Mouse (Mus musculus) hindbrain, embryonic 15.5 days (tissue): ENCODE results near the gene Usp10. TPM values are rescaled to one million over a fixed set of nuclear protein-coding genes. Genes with fewer than 3 reads are reported as not detected.

Source experiments
- ATAC-seq: fragments of 200-750 bp; cut with Nextera tagmentation; 2 replicates; pipeline ENCODE4 v1.8.0; 2017; ENCODE audit warnings: low read depth, moderate number of reproducible peaks, moderate TSS enrichment; ENCODE audit not compliant: low FRiP score
- H3K27ac ChIP-seq: fragments of 300-500 bp; sonication (generic); replicated peaks from 2 replicates; pipeline ENCODE4 v1.5.1; 2015; ENCODE audit warnings: mild to moderate bottlenecking, inconsistent platforms
- H3K27me3 ChIP-seq: fragments of 300-500 bp; sonication (generic); 2 replicates; pipeline ENCODE4 v1.6.1; 2015; ENCODE audit warnings: control low read depth, inconsistent platforms
- H3K36me3 ChIP-seq: fragments of 300-500 bp; sonication (generic); 2 replicates; pipeline ENCODE4 v1.6.1; 2015; ENCODE audit warnings: control low read depth, inconsistent platforms
- H3K4me1 ChIP-seq: fragments of 300-500 bp; sonication (generic); replicated peaks from 2 replicates; pipeline ENCODE4 v1.6.1; 2015; ENCODE audit warnings: control low read depth, inconsistent platforms
- H3K4me2 ChIP-seq: fragments of 300-500 bp; sonication (generic); 2 replicates; pipeline ENCODE4 v1.6.1; 2015; ENCODE audit warnings: moderate library complexity, mild to moderate bottlenecking, inconsistent platforms
- H3K4me3 ChIP-seq: fragments of 300-500 bp; sonication (generic); 2 replicates; pipeline ENCODE4 v1.5.1; 2015; ENCODE audit warnings: mild to moderate bottlenecking, inconsistent platforms
- H3K9ac ChIP-seq: fragments of 300-500 bp; sonication (generic); 2 replicates; pipeline ENCODE4 v1.6.1; 2015; ENCODE audit warnings: inconsistent platforms
- H3K9me3 ChIP-seq: fragments of 300-500 bp; sonication (generic); 2 replicates; pipeline ENCODE4 v1.6.1; 2016; ENCODE audit warnings: control low read depth, inconsistent platforms
- WGBS: fragments of 180-500 bp; shearing (Covaris S2); methylation state at CpG from one replicate; pipeline ENCODE4 v1.1.7; 2015; 5-methylcytosine and 5-hydroxymethylcytosine counted together
- polyA plus RNA-seq: library from polyadenylated mRNA; unstranded; fragments of >200 nt; fragmentation: Nextera tagmentation; extraction: Ambion mirVana; gene quantifications from 2 replicates; pipeline ENCODE4 v1.2.1, GENCODE M21; 2015

Gene Usp10
- polyA plus RNA-seq, 1 experiment from 2014 or later, result 135 TPM

- Histone ChIP-seq H3K27me3 (no peaks in the 10 kb centered on the region), H3K9ac (no peak overlapping the region), H3K4me1 (no peaks in the 10 kb centered on the region), H3K4me2 (no peak overlapping the region), H3K36me3 (no peaks in the 10 kb centered on the region), H3K4me3 (no peak overlapping the region), H3K9me3 (no peaks in the 10 kb centered on the region), H3K27ac (no peak overlapping the region)
- no peak for ATAC-seq
- 80% methylated on average over 12 of the region's 12 CpGs for WGBS
Measured at GRCm38 (mm10) chr8:119972558-119972957, 62.4 kb downstream of the Usp10 start.

- Histone ChIP-seq H3K27me3 (no peaks in the 10 kb centered on the region), H3K9me3 (no peaks in the 10 kb centered on the region), H3K4me3 (no peak overlapping the region), H3K4me1 (no peaks in the 10 kb centered on the region), H3K4me2 (no peak overlapping the region), H3K36me3 (no peaks in the 10 kb centered on the region), H3K9ac (no peak overlapping the region), H3K27ac (no peak overlapping the region)
- ATAC-seq, result no peak
- 59% methylated on average over 11 of the region's 11 CpGs for WGBS
Measured at GRCm38 (mm10) chr8:119978770-119979381, 68.7 kb downstream of the Usp10 start.

- ATAC-seq, result no peak
- Histone ChIP-seq H3K9me3 (no peaks in the 10 kb centered on the region), H3K9ac (no peak overlapping the region), H3K27me3 (no peaks in the 10 kb centered on the region), H3K4me3 (no peak overlapping the region), H3K4me2 (no peak overlapping the region), H3K4me1 (no peaks in the 10 kb centered on the region), H3K27ac (no peak overlapping the region), H3K36me3 (no peaks in the 10 kb centered on the region)
- 78% methylated on average over 4 of the region's 4 CpGs for WGBS
Measured at GRCm38 (mm10) chr8:119981253-119981652, 71.1 kb downstream of the Usp10 start.

- Histone ChIP-seq H3K4me1 (no peaks in the 10 kb centered on the region), H3K36me3 (no peaks in the 10 kb centered on the region), H3K9me3 (no peaks in the 10 kb centered on the region), H3K27ac (no peak overlapping the region), H3K27me3 (no peaks in the 10 kb centered on the region), H3K4me2 (no peak overlapping the region), H3K4me3 (no peak overlapping the region), H3K9ac (no peak overlapping the region)
- no peak for ATAC-seq
Measured at GRCm38 (mm10) chr8:119984085-119984484, 73.9 kb downstream of the Usp10 start.

- Histone ChIP-seq H3K36me3 (no peaks in the 10 kb centered on the region), H3K4me3 (no peak overlapping the region), H3K27me3 (no peaks in the 10 kb centered on the region), H3K27ac (no peak overlapping the region), H3K4me1 (no peaks in the 10 kb centered on the region), H3K9me3 (no peaks in the 10 kb centered on the region), H3K9ac (no peak overlapping the region), H3K4me2 (no peak overlapping the region)
- no peak for ATAC-seq
- 80% methylated on average over 5 of the region's 5 CpGs for WGBS
Measured at GRCm38 (mm10) chr8:119986174-119986573, 76.0 kb downstream of the Usp10 start.

GRCm38 (mm10) chr8:119988087-119988486, 77.9 kb downstream of the Usp10 start:
- Histone ChIP-seq H3K9ac (no peak overlapping the region), H3K27ac (no peak overlapping the region), H3K4me3 (no peak overlapping the region), H3K9me3 (no peaks in the 10 kb centered on the region), H3K4me2 (no peak overlapping the region), H3K4me1 (peaks cover 12% of the 10 kb centered on the region), H3K27me3 (peaks cover 12% of the 10 kb centered on the region), H3K36me3 (no peaks in the 10 kb centered on the region)
- 71% methylated on average over 15 of the region's 15 CpGs for WGBS
- ATAC-seq, result no peak

- peak; percentile 94 for ATAC-seq
Measured at GRCm38 (mm10) chr8:119992249-119992648, 82.1 kb downstream of the Usp10 start, which contains the start of gene Crispld2. Gene Crispld2, plus strand, starts transcription at chr8:119992438.

GRCm38 (mm10) chr8:119994114-119994513, 84.0 kb downstream of the Usp10 start:
- Histone ChIP-seq H3K4me1 (peaks cover 13% of the 10 kb centered on the region), H3K4me2 (no peak overlapping the region), H3K9me3 (no peaks in the 10 kb centered on the region), H3K27me3 (peaks cover 20% of the 10 kb centered on the region), H3K9ac (no peak overlapping the region), H3K36me3 (no peaks in the 10 kb centered on the region), H3K27ac (no peak overlapping the region), H3K4me3 (no peak overlapping the region)
- 74% methylated on average over 7 of the region's 7 CpGs for WGBS
- no peak for ATAC-seq

More at GRCm38 (mm10) chr8:119992249-119992648, 82.1 kb downstream of the Usp10 start, which contains the start of gene Crispld2:
- Histone ChIP-seq H3K36me3 (no peaks in the 10 kb centered on the region), H3K9ac (peak within 1 kb of the TSS; percentile 3; the same call in 1 of the 2 replicates), H3K4me3 (peak within 1 kb of the TSS; percentile 33), H3K9me3 (no peaks in the 10 kb centered on the region), H3K4me1 (peaks cover 13% of the 10 kb centered on the region), H3K4me2 (peak within 1 kb of the TSS; percentile 69), H3K27ac (no peak within 1 kb of the TSS), H3K27me3 (peaks cover 20% of the 10 kb centered on the region)
- WGBS, result under 1% methylated on average over 25 of the region's 25 CpGs

GRCm38 (mm10) chr8:119994556-119994955, 84.4 kb downstream of the Usp10 start:
- Histone ChIP-seq H3K27ac (no peak overlapping the region), H3K4me3 (no peak overlapping the region), H3K9ac (no peak overlapping the region), H3K9me3 (no peaks in the 10 kb centered on the region), H3K4me2 (no peak overlapping the region), H3K4me1 (peaks cover 13% of the 10 kb centered on the region), H3K36me3 (no peaks in the 10 kb centered on the region), H3K27me3 (peaks cover 20% of the 10 kb centered on the region)
- no peak for ATAC-seq
- WGBS, result 65% methylated on average over 6 of the region's 6 CpGs

GRCm38 (mm10) chr8:119997266-119997665, 87.1 kb downstream of the Usp10 start:
- Histone ChIP-seq H3K4me3 (no peak overlapping the region), H3K9ac (no peak overlapping the region), H3K36me3 (no peaks in the 10 kb centered on the region), H3K27me3 (peaks cover 14% of the 10 kb centered on the region), H3K4me1 (peaks cover 9% of the 10 kb centered on the region), H3K4me2 (no peak overlapping the region), H3K9me3 (no peaks in the 10 kb centered on the region), H3K27ac (no peak overlapping the region)
- no peak for ATAC-seq
- 84% methylated on average over 4 of the region's 4 CpGs for WGBS

- H3K27me3 ChIP-seq, result no peaks in the 10 kb centered on the region
- H3K4me3 ChIP-seq, result no peak overlapping the region
- no peaks in the 10 kb centered on the region for H3K9me3 ChIP-seq
- no peak overlapping the region for H3K4me2 ChIP-seq
- no peak overlapping the region for H3K9ac ChIP-seq
- WGBS, result 70% methylated on average over 8 of the region's 8 CpGs
- no peak for ATAC-seq
- H3K27ac ChIP-seq, result no peak overlapping the region
- H3K36me3 ChIP-seq, result no peaks in the 10 kb centered on the region
- H3K4me1 ChIP-seq, result peaks cover 13% of the 10 kb centered on the region
Measured at GRCm38 (mm10) chr8:120000461-120000860, 90.3 kb downstream of the Usp10 start.

GRCm38 (mm10) chr8:120001712-120002111, 91.6 kb downstream of the Usp10 start:
- Histone ChIP-seq H3K36me3 (no peaks in the 10 kb centered on the region), H3K27ac (no peak overlapping the region), H3K9me3 (no peaks in the 10 kb centered on the region), H3K4me1 (peaks cover 18% of the 10 kb centered on the region), H3K27me3 (no peaks in the 10 kb centered on the region), H3K9ac (no peak overlapping the region), H3K4me3 (no peak overlapping the region), H3K4me2 (no peak overlapping the region)
- ATAC-seq, result no peak
- 54% methylated on average over 7 of the region's 7 CpGs for WGBS

GRCm38 (mm10) chr8:120002348-120002747, 92.2 kb downstream of the Usp10 start:
- H3K36me3 ChIP-seq, result no peaks in the 10 kb centered on the region
- H3K9me3 ChIP-seq, result no peaks in the 10 kb centered on the region
- ATAC-seq, result no peak
- H3K27ac ChIP-seq, result no peak overlapping the region
- H3K4me2 ChIP-seq, result no peak overlapping the region
- peaks cover 20% of the 10 kb centered on the region for H3K4me1 ChIP-seq
- H3K9ac ChIP-seq, result no peak overlapping the region
- WGBS, result 57% methylated on average over 9 of the region's 9 CpGs
- no peaks in the 10 kb centered on the region for H3K27me3 ChIP-seq
- no peak overlapping the region for H3K4me3 ChIP-seq
